Mouse (Mus musculus): ENCODE data around the gene Prkar1b. TPM values are rescaled to one million over a fixed set of nuclear protein-coding genes. Genes with fewer than 3 reads are reported as not detected.

Gene Prkar1b
- total RNA-seq, 2 experiments from 2014 or later = 375 to 428 TPM

DNA sequence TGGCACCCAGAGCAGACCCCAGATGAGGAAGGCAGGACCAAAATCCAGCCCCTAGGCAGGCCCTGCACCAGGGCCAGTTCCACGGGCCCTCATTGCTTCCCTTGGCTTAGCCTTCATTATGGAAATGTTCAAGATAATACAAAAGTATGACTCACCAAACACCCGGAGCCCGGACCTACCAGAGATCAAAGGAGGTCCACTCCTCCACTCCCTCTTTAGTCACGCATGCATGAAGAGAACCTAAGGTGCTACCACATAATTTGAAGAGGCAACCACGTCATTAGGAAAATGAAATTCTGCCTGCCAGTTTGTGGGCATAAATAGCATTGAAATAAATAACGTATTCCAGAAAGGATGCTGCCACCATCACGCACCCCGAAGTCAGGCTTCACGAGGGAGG, 37.4 kb downstream of the Prkar1b start:
- no peak for DNase-seq (ENCODE audit: extremely low spot score in 1 of 2, low spot score in 1 of 2)

DNA sequence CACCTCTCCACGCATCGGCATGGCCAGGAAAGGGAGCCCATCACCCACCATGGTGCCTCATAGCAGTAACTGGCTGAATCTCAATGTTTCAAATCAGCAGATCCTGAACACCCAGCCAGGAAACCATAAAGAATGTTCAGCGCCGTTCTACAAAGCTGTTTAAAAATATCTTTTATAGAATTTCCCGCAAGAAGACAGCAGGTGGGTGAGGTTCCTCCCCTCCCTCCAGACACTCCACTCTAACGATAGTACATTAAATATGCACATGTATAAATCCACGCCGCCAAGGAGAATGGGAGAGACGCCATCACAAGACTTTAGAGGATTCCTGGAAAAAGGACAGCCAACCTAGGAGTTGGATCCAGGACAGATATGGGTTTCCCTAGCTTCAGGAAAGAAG, 37.8 kb downstream of the Prkar1b start:
- DNase-seq (ENCODE audit: extremely low spot score in 1 of 2, low spot score in 1 of 2) = no peak

DNA sequence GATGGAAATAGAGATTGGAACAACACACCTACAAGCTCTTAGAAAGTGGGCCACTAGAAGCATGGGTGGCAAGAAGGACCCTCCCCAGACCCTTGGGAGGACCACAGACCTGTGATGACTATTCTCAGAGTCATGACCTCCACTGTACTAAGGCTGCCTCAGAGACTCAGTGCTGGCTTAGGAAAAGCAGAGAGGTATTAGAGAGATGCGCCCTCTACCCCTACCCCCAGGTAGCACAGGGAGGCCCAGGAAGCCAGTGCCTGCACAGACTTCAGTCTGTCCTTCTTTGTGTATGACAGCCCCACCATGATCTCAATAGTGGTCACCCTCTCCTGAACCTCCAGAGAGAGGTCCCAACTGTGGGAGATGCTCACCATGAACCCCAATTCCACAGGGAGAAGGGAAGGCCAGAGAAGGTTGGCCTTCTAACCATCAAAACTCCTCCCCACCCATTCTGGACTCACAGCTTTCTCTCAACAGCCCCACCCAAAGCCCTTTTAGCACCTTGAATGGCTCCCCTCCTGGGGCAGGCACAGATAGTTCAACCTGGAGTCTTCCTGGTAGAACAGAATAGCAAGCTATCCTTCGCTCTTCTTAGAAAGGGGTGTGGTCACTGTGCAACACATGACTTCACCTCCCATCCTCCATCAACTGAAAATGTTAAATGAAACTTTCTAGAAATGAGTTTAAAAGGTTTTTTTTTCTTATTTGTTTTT, 39.5 kb downstream of the Prkar1b start:
- no peak for DNase-seq (ENCODE audit: extremely low spot score in 1 of 2, low spot score in 1 of 2)

DNA sequence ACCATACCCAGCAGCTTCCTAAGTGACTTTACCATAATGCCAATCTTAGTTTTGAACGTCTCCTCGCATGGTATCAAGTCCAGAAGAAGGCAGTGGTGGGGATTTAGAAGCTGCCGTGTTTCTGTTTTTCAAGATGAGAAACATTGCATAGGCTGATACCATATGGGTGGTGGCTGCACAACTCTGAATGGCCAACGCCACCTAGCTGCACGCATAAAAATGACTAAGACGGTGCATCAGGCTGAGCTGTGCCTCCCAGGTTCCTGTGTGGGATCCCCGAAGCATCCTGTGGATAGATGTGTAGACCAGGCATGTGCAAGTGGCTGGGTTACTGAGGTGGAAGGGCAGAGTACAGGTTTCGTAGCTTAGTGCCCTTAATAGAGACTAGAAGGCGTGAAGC, 42.0 kb downstream of the Prkar1b start:
- DNase-seq (ENCODE audit: extremely low spot score in 1 of 2, low spot score in 1 of 2) = no peak

DNA sequence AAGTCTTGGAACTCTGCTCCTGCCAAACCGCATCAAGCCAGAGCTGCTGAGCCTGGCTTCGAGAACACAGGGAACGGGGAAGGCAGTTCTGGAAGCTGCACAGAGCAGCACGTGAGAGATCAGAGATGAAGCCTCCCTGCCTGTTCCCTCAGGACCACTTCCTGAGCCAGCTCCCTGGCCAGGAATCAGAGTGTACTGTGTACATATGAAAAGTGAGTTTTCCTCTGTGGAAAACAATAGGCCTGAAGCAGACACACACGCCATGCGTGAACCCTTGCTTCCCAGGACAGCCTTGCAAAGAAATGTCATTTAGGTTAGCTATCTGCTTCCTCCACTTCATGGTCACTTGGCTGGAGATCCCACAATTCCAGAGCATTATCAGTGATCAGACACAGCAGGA, 48.0 kb downstream of the Prkar1b start:
- no peak for DNase-seq (ENCODE audit: extremely low spot score in 1 of 2, low spot score in 1 of 2)

DNA sequence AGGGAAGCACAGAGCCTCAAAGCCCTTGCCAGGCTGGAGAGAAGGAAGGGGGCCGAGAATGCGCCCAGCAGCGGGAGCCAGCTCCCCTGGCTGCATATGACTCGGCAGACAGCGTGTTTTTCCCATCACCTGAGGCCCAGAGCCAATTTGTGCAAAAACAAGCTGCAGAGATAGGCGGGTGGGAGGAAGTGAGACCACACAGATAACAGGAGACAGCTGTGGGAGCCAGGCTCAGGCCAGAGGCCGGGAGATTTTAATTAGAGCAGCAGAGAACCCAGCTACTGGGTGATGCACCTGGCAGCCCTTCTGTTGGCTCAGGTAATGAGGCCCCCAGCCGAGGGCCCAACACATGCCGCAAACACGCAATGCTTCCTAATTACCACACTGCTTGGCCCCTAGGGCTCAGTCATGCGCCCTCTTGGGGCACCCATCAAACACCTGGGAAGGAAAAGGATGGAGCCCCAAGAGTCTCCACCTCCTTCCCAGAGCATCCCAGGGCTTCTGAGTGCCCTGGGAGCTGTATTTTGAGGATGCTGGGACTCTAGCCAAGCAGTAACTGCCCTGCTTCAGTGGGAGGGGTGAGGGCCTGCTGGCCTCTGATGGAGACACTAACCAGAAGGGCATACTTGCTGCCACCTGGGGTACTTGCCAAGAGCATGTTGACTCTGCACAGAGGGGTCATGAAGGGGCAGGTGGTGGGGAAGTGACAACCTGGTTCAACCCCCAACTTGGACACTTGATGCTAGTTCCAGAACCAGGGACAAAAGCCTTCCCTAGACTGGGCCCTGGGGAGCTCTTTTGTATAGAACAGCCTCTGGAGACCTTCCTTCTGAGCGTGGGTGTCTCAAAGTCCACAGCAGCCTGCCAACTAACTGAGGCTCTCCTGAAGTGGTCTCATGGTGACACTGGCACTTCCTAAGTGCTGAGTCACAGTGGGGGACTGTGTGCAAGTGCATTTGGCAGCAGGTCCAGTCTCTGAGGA, 50.5 kb downstream of the Prkar1b start:
- peak in 1 of 2 experiments; percentile 31 for DNase-seq (ENCODE audit: extremely low spot score in 1 of 2, low spot score in 1 of 2)

DNA sequence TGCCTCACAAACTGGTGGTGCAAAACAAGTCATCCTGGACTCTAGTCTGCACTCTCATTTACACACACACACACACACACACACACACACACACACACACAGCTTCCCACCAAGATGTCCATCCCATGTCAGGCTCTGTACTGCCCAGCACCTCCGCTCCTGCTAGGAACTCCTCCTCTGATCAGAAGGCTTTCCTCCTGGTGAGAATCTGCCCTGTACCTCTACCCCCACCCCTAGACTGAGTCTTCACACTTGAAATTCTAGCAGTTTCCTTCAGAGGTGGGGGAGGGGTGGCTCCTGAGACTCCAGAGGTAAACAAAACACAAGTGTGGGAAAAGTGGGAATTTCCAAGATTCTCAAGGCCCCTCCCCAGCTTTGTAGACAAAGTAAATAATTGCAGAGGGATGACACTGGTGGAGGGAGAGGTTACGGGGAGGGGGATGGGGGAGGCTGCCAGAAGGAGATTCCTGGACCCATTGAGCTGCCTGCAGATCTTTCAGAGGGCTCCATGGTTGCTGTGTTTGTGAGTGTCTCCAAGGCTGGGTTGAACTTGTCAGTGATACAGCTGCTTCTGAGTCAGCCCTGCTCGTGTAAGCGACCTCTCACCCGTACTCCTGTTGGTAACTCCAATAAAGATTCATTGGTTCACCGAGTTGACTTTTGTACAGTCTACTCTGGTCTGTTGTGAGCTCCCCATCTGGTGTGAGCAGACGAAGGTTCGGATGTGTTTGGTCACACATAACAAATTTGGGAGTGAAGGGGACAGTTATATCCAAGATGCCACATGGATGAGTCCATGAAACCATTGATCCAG, 54.3 kb downstream of the Prkar1b start:
- DNase-seq (ENCODE audit: extremely low spot score in 1 of 2, low spot score in 1 of 2) = no peak

DNA sequence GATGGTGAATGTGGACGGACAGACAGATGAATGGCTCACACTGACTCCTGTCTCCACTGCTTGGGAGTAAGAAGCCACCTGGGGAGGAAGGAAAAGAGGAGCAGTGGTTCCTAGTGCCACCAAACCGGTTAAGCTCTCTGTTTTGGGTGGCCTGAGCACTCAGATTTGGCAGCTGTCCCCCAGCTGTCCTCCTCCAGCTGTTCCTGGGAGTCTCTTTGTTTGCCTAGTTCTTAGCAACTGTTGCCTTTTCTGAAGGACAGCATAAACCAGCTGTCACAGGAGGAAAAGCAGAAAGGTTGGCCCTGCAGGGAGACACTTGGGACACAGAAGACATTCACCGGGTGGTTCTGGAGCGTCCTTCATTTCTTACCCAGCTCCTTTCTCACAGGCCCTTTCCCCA, 56.3 kb downstream of the Prkar1b start:
- DNase-seq (ENCODE audit: extremely low spot score in 1 of 2, low spot score in 1 of 2) = no peak

DNA sequence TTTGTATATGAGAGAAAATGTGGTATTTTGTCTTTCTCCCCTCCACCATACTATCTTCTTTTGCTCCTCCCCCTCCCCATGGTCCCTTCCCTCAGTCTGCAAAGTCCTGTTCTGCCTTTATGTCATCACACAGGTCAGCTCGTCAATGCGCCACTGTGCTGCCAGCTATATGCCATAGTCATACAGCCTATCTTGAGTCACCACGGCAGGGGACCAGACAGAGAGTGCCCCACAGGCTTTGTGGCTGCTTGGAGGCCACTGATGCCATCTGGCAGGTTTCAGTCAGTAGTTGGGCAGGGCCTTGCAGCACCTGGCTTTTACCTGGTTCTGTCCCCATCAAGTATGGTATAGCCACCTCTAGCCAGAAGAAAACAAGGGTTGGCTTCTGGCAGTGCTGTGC, 58.1 kb downstream of the Prkar1b start:
- no peak for DNase-seq (ENCODE audit: extremely low spot score in 1 of 2, low spot score in 1 of 2)

DNA sequence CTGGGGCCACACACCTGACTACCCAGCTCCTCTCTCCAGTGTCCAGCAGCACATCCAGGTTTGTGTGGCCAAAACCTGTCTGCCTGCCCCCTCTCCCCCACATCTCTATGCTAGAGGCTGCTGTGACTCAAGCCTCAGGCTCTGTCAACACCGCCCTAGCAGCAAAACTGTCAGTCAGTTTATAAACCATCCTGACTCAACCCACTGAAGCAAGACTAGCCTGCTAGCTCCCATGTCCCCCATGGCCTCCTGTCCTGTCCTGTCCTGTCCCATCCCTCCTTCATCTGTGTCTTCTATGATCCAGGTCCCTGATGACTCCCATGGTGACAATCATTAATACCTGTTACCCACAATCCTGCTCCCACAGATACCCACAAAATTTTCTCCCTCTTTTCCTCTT, 59.6 kb downstream of the Prkar1b start:
- DNase-seq (ENCODE audit: extremely low spot score in 1 of 2, low spot score in 1 of 2) = no peak

DNA sequence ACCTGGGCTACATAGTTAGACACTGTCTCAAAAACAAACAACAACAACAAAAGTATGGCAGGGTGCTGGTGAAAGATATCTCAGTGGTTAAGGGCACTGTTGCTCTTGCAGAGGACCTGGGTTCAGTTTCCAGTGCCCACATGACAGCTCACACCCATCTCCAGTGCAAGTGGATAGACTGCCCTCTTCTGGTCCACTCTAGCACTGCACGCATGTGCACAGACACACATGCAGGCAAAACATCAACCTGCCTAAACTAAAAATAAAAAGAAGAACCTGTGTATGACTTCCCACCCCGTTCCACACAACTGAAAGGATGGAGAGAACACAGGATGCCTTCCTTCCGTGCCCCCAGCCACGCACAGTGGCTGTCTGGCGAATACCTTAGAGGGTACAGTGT, 61.6 kb downstream of the Prkar1b start:
- DNase-seq (ENCODE audit: extremely low spot score in 1 of 2, low spot score in 1 of 2) = no peak

DNA sequence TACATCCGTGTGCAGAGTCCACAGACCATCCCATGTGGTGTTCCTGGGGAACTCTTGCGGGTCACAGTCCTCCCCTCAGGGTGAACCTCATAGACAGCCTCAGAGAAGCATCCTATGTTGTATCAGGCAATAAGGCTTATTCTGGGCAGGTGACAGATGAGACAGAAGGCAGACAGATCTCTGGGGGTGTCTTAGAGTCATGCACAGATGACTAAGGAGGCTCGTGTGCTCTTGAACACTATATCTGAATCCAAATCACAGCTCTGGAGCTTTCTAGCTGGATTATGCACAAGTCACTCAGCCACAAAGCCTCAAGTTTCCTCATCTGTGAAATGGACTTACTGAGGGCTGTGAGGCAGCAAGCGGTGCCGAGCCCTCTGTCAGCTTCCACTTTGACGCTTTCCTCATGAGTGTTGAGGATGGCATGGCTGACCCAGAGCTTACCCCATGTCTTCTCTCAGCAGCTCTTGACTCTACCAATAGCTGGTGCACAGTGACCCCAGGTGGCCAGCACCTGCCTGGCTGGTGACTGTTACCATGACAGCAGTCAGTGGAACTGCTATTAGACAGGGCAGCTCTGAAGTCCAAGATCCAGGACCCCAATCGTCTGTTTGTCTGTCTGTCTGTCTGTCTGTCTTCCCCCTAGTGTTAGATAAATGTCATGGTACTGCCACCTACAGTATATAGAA, 64.8 kb downstream of the Prkar1b start:
- peak in 1 of 2 experiments; percentile 27 for DNase-seq (ENCODE audit: extremely low spot score in 1 of 2, low spot score in 1 of 2)

DNA sequence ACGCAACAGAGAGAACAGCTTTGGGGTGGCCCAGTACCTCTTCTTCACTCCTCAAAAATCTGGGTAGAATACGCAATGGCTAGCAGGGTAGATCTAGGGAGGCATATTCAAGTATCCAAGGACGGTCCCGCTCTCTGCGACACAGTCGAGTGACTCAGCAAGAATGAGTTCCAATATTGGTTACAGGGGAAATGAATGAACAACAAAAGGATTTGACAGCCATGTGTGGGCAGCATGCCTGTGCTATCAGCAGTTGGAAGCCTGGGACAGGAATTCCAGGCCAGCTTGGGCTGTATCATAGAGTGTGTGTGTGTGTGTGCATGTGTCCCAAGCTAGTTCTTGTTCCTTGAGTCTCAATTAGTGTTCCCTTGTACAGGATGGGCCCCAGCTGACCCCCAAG, 65.5 kb downstream of the Prkar1b start:
- peak in 1 of 2 experiments; percentile 41 for DNase-seq (ENCODE audit: extremely low spot score in 1 of 2, low spot score in 1 of 2)

DNA sequence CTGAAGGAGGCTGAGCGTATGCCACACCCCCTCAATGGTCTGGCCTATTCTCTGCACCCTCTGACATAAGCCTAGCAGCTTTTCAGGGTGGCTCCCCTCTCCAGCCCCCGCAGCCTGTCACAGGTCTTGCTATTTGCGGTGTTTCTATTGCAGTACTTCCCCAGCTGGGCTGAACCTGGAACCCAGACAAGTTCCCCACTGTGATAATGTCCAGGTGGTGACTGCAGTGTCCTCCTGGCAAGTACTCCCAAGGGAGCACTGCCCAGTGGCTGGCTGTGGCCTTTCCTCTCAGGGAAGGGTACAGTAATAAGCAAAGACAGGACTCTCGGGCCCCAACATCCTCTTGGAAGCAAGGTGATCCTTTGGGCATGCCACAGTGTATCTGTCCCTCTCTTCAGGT, 66.0 kb downstream of the Prkar1b start:
- DNase-seq (ENCODE audit: extremely low spot score in 1 of 2, low spot score in 1 of 2) = no peak

DNA sequence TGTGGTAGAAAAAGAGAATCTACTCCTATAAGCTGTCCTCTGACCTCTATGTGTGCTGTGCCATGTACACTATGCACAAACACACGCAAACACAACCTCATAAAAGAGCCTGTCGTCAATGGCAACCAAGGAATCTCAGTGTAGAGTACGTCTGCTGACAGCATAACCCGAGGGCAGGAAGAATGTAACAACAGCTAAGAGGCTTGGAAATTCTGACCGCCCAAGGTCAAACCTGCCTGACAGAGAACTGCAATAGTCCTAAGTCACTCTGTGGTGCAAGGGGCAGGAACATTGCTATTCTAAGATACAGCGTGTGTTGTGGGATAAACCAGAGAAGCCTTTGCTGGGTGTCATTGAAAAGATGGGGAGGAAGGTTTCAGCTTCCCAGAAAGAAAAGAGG, 68.4 kb downstream of the Prkar1b start:
- DNase-seq (ENCODE audit: extremely low spot score in 1 of 2, low spot score in 1 of 2) = no peak

DNA sequence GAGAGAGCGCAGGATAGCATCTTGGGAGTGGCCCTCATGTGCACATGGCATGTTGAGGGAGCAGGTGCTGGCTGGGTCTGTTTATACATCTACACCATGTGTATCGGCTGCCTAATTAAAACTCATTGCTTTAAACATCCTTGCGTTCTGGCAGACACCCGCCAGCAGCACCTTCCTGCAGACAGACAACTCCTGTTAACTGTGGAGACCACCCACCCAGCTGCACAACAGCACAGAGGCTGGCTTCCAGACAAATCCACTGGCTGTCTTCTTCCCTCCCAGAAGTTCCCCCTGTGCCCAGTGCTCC, 71.7 kb downstream of the Prkar1b start:
- DNase-seq (ENCODE audit: extremely low spot score in 1 of 2, low spot score in 1 of 2) = no peak

DNA sequence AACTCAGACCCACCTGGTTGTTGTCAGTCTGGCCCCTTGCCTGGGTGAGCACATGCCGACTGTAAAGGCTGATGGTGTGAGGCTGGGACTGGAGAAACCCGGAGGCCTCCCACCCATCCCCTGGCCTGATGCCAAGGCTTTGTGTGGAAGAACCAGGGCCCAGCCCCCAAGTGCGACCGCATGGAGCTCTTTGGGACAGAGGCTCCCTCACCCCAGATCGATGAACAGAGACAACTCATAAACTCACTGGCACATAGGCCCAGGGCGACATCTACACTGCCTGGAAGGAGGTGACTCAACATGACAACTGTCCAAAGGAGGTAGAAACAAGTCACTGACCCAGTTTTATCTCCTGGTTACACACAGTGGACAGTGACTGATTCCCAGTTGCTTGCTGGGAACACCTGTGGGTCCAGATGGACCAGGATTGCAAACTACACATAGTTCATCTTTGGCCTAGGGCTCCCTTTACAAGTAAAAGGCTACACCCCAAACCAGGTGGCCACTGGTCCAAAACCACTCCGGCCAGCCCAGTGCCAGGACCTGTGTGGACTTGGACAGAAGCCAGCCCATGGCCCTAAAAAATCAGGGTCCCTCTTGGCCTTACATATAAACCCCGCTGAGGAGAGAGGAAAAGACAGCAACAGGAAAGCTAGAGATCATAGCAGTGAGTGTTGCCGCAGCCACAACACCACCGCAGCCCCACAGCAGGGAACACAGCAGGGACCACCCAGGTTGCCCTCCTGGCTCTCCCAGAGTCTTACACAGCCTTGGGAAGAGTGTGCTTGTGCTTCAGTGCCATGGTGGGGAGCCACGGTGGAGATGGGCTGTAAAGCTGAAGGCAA, 72.3 kb downstream of the Prkar1b start:
- no peak for DNase-seq (ENCODE audit: extremely low spot score in 1 of 2, low spot score in 1 of 2)

DNA sequence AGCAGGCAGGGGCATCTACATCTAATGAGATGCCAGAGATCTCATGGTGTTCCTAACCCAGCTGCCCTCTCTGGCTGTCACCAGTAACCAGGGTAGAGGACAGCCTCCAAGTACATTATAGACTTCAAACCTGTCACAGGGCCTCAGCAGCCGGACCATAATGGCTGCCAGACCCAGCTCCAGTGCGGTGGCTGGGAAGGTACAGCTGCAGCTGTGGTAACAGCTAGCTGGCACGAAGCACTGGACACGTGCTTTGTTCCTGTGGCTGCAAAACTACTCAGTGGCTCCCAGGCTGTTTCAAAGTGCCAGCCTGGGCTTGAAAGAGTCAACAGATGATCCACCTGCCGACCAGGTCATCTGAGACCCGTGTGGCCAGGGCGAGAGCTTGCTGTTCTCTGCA, 73.4 kb downstream of the Prkar1b start:
- no peak for DNase-seq (ENCODE audit: extremely low spot score in 1 of 2, low spot score in 1 of 2)

DNA sequence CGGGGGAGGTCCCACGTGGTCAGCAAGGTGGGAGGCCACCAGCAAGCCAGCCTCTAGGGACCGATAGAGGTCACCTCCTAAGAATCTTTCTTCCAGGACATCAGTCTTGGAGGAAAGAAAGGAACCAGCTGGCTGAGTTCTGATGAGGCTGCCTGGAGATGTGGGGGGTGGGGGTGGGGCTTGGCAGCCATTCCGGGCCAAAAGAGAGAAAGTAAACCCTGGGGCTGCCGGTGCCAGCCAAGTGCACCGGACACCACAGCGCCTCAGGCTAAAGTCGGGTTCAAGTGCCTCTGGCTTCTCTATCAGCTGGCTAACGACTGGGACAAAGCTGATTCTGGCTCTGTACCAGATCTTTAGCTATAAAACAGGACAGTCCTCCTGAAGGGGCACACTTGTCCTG, 74.0 kb downstream of the Prkar1b start:
- DNase-seq (ENCODE audit: extremely low spot score in 1 of 2, low spot score in 1 of 2) = no peak

DNA sequence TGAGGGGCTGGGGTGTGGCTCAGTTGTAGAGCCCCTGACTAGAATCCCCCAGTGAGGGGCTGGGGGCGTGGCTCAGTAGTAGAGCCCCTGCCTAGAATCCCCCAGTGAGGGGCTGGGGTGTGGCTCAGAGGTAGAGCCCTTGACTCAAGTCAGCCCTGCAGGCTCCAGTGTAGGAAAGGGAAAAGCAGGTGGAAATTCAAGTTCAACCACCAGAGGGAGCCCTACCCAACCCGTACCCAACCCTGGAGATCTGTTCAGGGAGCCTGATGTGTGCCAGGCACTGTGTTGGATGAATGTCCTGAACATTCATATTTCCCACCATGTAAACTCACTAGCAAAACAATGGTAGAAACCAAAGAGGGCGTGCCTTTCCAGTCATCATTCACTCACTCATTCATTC, 74.7 kb downstream of the Prkar1b start:
- DNase-seq (ENCODE audit: extremely low spot score in 1 of 2, low spot score in 1 of 2) = peak; percentile 58 to 74

Data from layer of hippocampus, postnatal 25 days (tissue).